Mouse (Mus musculus): Measurements from ENCODE around the gene Wnt3a. TPM values are rescaled to one million over a fixed set of nuclear protein-coding genes. Genes with fewer than 3 reads are reported as not detected.
"Not testable (repeated sequence)": the region's sequence is repeated elsewhere in the genome, so short reads cannot be mapped to it uniquely, and the experiment has no call there.

Gene Wnt3a
- polyA plus RNA-seq, 1 experiment = not detected

DNA sequence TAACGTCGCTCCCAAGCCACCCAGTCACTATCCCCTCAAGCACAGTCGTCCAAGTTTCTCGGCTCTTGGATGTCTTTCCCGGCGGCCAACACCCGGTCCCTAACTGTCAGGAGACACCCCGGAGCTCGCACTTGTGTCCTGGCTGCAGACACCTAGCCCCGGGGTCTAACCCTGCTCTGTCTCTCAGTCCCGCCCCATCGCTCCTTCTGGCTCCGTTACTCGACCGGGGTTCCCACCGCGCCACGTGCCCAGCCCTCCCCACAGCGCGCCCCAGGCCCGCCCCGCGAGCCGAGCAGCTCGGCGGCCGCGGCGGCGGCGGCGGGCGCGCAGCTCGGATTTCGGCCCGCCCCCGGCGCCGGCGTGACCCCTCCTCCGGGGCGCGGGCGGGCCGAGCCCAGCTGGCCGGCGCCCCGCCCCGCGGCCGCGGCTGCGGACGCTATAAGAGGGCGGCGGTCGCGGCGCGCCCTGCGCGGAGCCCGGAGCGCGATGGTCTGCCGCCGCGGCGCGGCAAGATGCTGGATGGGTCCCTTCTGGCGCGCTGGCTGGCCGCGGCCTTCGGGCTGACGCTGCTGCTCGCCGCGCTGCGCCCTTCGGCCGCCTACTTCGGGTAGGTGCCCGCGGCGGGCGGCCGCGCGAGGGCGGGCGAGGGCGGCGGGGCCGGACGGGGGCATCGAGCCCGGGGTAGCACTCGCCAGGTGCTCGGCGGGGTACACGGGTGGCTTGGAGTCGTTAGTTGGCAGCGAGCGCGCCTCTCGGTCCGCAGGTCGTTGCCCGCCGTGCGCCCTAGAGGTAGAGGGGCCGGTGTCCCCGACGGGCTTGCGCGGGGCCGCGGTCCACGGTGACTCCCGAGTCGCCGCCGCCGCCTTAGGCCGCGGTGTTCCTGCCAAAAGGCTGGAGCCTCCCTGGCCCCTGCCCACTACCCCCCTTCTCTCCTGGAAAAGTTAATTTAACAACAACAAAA is 16.2 kb upstream of the Wnt3a start, which contains the start of gene Wnt9a:
Gene Wnt9a, plus strand, starts transcription at position 468 of the 961 bp plus-strand sequence.
- TF ChIP-seq MAX (IDR thresholded peaks at IDR 0.05) (peak; percentile 10), USF1 (IDR thresholded peaks at IDR 0.05; ENCODE audit: low read depth) (peak; percentile 8), MYOG (IDR thresholded peaks at IDR 0.05; ENCODE audit: control insufficient read depth, extremely low read depth, insufficient read length) (no peak)
- H3K36me3 ChIP-seq (ENCODE audit: control insufficient read depth, insufficient read depth) = no peaks in the 10 kb centered on the region
- H3K27me3 ChIP-seq (ENCODE audit: control insufficient read depth, insufficient read depth, insufficient read length) = peaks cover 3% of the 10 kb centered on the region
- H3K79me2 ChIP-seq (ENCODE audit: control insufficient read depth, insufficient read depth) = no peaks in the 10 kb centered on the region
- H3K4me3 ChIP-seq (ENCODE audit: insufficient read depth, poor library complexity, severe bottlenecking) = peak within 1 kb of the TSS; percentile 34
- H3ac ChIP-seq (ENCODE audit: control insufficient read depth, insufficient read length, low read depth) = peak within 1 kb of the TSS; percentile 81
- no peaks in the 10 kb centered on the region for H3K79me3 ChIP-seq (ENCODE audit: low read depth)

DNA sequence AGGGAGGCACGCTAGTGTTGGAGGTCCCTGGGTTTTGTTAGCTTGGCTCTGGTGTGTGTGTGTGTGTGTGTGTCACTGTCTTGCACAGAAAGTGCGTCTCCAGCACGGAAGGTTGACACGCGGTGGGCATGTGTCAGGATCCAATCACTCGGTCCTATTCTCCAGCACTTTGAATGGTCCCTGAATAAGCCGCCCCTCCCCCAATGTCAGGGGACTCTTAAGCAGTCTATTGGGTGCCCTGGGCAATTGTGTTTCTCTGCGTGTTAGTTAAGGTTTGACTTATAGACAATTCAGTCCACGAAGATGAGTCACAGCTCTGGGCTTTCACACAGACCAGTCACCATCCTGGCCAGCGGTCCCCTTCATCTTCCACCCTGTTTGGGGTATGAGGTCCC is 15.3 kb upstream of the Wnt3a start:
- Histone ChIP-seq H3K79me2 (ENCODE audit: control insufficient read depth, insufficient read depth) (no peaks in the 10 kb centered on the region), H3K27me3 (ENCODE audit: control insufficient read depth, insufficient read depth, insufficient read length) (peaks cover 3% of the 10 kb centered on the region)

DNA sequence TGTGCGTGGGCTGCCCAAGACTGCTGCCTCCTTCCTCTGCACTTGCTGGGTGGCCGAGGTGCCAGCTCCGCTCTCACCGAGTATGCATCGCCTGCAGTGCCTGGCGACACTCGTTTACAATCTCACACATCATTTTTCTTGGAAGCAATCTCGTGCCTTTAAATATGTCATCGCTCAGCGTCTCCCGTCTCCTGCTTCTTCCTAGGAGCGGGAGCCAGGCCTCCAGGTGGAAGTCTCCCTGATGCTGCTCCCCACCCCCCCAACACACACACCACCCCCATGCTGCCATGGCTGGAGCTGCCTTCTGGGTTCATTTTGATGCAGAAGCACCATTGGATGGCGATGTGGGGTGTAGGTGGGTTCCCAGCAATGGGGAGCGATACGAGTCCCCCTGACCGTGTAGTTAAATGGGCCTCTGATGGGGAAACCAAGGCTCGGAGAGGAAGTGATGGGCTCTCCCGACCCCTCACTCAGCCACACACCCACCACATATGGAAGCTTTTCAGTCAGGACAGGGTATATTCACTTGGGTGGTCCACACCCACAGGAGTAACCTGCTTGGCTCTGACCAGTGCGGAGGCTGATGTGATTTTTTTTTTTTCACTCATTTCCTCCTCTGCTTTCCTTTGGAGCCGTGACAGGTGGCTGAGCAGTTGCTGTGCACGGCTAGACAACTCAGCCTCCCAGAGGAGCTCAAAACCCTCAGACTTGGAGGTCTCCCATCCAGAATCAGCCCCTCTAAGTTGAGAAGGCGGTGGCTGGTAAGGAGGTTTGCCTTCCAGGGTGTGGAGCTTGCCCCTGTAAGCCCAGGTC is 14.7 kb upstream of the Wnt3a start:
- Histone ChIP-seq H3K36me3 (ENCODE audit: control insufficient read depth, insufficient read depth) (no peaks in the 10 kb centered on the region), H3K27me3 (ENCODE audit: control insufficient read depth, insufficient read depth, insufficient read length) (peaks cover 6% of the 10 kb centered on the region), H3ac (ENCODE audit: control insufficient read depth, insufficient read length, low read depth) (peak overlapping the region; percentile 15), H3K79me2 (ENCODE audit: control insufficient read depth, insufficient read depth) (no peaks in the 10 kb centered on the region), H3K79me3 (ENCODE audit: low read depth) (no peaks in the 10 kb centered on the region), H3K4me3 (ENCODE audit: insufficient read depth, poor library complexity, severe bottlenecking) (no peak overlapping the region)
- TF ChIP-seq MYOD1 (IDR thresholded peaks at IDR 0.05; ENCODE audit: control insufficient read depth, insufficient read length, low read depth) (no peak), FOSL1 (IDR thresholded peaks at IDR 0.05; ENCODE audit: insufficient read depth, low read length, poor library complexity, severe bottlenecking) (no peak), MYOG (IDR thresholded peaks at IDR 0.05; ENCODE audit: control insufficient read depth, extremely low read depth, insufficient read length) (no peak), CTCF (IDR thresholded peaks at IDR 0.05; ENCODE audit: control insufficient read depth, insufficient read depth, insufficient read length) (no peak)

More for the DNA sequence above, 15.3 kb upstream of the Wnt3a start:
- TF ChIP-seq MYOD1 (IDR thresholded peaks at IDR 0.05; ENCODE audit: control insufficient read depth, insufficient read length, low read depth) (no peak), CTCF (IDR thresholded peaks at IDR 0.05; ENCODE audit: control insufficient read depth, insufficient read depth, insufficient read length) (no peak), CEBPB (IDR thresholded peaks at IDR 0.05; ENCODE audit: low read depth) (no peak), MYOG (IDR thresholded peaks at IDR 0.05; ENCODE audit: control insufficient read depth, extremely low read depth, insufficient read length) (no peak), MAX (IDR thresholded peaks at IDR 0.05) (no peak), FOSL1 (IDR thresholded peaks at IDR 0.05; ENCODE audit: insufficient read depth, low read length, poor library complexity, severe bottlenecking) (no peak), USF1 (IDR thresholded peaks at IDR 0.05; ENCODE audit: low read depth) (no peak)
- Histone ChIP-seq H3K4me3 (ENCODE audit: insufficient read depth, poor library complexity, severe bottlenecking) (no peak overlapping the region), H3K79me3 (ENCODE audit: low read depth) (no peaks in the 10 kb centered on the region), H3ac (ENCODE audit: control insufficient read depth, insufficient read length, low read depth) (peak overlapping the region; percentile 15), H3K36me3 (ENCODE audit: control insufficient read depth, insufficient read depth) (no peaks in the 10 kb centered on the region)

DNA sequence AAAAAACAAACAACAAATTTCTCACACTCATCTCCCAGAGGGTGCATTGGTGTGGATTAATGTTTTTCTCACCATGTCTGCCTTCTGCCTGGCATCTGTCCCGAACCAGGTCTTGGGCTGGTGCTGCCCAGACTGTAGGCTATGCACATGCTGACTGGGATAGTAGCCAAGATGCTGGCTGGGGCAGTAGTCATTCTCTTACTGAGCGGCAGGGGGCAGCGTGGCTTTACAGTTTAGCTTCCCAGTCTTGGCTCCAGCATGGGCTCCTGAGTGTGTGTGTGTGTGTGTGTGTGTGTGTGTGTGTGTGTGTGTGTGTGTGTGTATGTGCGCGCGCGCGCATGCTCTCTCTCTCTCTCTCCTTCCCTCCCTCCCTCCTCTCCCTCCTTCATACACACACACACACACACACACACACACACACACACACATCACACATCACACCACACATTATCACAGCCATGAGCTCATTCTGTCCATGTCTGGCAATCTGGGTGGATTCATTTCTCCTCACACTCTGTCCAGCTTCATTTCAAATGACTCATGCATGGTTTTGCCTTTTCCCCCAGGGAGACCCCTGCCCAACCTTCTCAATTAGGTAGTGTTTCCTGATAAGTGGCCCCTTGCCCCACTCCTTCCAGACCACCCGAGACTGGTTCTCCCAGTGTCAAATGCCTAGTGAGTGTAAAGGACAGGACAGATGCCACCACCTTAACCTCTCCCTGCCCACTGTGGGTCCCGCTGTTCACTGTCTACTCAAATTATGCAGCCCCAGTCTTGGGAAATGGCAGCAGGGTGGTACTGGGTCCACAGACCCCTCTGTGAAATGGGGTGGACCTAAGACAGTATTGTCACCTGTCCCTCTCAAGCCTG is 12.4 kb upstream of the Wnt3a start:
- Histone ChIP-seq H3K4me3 (ENCODE audit: insufficient read depth, poor library complexity, severe bottlenecking) (no peak overlapping the region), H3ac (ENCODE audit: control insufficient read depth, insufficient read length, low read depth) (no peak overlapping the region), H3K79me2 (ENCODE audit: control insufficient read depth, insufficient read depth) (no peaks in the 10 kb centered on the region), H3K79me3 (ENCODE audit: low read depth) (no peaks in the 10 kb centered on the region), H3K27me3 (ENCODE audit: control insufficient read depth, insufficient read depth, insufficient read length) (peaks cover 22% of the 10 kb centered on the region), H3K36me3 (ENCODE audit: control insufficient read depth, insufficient read depth) (no peaks in the 10 kb centered on the region)
- TF ChIP-seq MAX (IDR thresholded peaks at IDR 0.05) = no peak
- TF ChIP-seq CTCF (IDR thresholded peaks at IDR 0.05; ENCODE audit: control insufficient read depth, insufficient read depth, insufficient read length) = peak; percentile 60
- no peak for TF ChIP-seq USF1 (IDR thresholded peaks at IDR 0.05; ENCODE audit: low read depth)
- no peak for TF ChIP-seq MYOD1 (IDR thresholded peaks at IDR 0.05; ENCODE audit: control insufficient read depth, insufficient read length, low read depth)
- no peak for TF ChIP-seq CEBPB (IDR thresholded peaks at IDR 0.05; ENCODE audit: low read depth)
- TF ChIP-seq FOSL1 (IDR thresholded peaks at IDR 0.05; ENCODE audit: insufficient read depth, low read length, poor library complexity, severe bottlenecking) = no peak

DNA sequence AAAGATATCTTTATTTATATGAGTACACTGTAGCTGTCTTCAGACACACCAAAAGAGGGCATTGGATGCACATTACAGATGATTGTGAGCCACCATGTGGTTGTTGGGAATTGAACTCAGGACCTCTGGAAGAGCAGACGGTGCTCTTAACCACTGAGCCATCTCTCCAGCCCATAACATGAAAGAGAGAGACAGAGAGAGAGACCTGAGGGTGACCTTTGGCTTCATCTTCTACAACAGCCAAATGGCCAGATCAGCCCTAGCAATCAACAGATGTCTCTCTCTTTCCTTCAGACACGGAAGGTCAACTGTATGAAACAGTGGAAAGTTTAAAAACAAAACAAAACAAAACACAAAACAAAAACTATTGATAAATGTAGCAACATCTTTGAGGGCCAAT is 10.5 kb upstream of the Wnt3a start:
- H3K27me3 ChIP-seq (ENCODE audit: control insufficient read depth, insufficient read depth, insufficient read length) = peaks cover 25% of the 10 kb centered on the region
- H3K79me2 ChIP-seq (ENCODE audit: control insufficient read depth, insufficient read depth) = not testable (repeated sequence)

More for the DNA sequence above, 10.5 kb upstream of the Wnt3a start:
- H3K4me3 ChIP-seq (ENCODE audit: insufficient read depth, poor library complexity, severe bottlenecking); H3ac ChIP-seq (ENCODE audit: control insufficient read depth, insufficient read length, low read depth); H3K79me3 ChIP-seq (ENCODE audit: low read depth); H3K36me3 ChIP-seq (ENCODE audit: control insufficient read depth, insufficient read depth): not testable (repeated sequence)

Data from C2C12 (cell line).